Mouse (Mus musculus) brain, embryonic 14.5 days (tissue): ENCODE measurements around the gene Ndufa13.
A peak's percentile ranks its signal among the peaks of the same experiment; 100 is the strongest.

Source experiments
- CTCF ChIP-seq: fragments of 200-500 bp; IDR thresholded peaks from 2 replicates; pipeline ENCODE4 v1.5.1; 2012; ENCODE audit warnings: inconsistent platforms, mild to moderate bottlenecking, moderate library complexity, borderline replicate concordance; ENCODE audit not compliant: insufficient read depth, insufficient read length; ENCODE audit errors: extremely low read depth
- POLR2A ChIP-seq: fragments of 200-500 bp; IDR thresholded peaks from 2 replicates; pipeline ENCODE4 v1.6.1; 2012; ENCODE audit warnings: mild to moderate bottlenecking, inconsistent platforms, borderline replicate concordance; ENCODE audit not compliant: poor library complexity, insufficient read depth, insufficient read length, severe bottlenecking; ENCODE audit errors: extremely low read depth

DNA sequence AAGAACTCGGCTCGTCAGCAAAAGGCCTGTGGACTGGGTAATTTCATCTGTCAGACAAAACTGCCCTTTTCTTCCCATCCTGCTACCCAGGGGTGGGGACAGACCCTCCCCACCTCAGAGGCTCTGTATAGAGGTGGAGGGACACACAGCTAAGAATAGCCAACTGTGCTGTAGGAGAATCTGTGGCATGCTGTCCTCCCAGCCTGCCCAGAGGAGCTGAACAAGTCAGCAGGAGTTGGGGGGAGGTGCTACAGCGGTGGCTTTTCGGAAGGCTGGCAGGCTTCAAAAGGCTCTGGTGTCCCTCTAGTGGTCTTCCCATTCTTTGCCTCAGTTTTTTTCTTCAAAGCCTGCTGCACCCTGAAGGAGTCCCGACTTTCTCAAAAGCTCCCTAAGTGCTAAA is 13.4 kb upstream of the Ndufa13 start:
- TF ChIP-seq POLR2A (no peak), CTCF (peak; percentile 51)
